Mouse (Mus musculus): ENCODE measurements around the gene Ucn3.

DNA sequence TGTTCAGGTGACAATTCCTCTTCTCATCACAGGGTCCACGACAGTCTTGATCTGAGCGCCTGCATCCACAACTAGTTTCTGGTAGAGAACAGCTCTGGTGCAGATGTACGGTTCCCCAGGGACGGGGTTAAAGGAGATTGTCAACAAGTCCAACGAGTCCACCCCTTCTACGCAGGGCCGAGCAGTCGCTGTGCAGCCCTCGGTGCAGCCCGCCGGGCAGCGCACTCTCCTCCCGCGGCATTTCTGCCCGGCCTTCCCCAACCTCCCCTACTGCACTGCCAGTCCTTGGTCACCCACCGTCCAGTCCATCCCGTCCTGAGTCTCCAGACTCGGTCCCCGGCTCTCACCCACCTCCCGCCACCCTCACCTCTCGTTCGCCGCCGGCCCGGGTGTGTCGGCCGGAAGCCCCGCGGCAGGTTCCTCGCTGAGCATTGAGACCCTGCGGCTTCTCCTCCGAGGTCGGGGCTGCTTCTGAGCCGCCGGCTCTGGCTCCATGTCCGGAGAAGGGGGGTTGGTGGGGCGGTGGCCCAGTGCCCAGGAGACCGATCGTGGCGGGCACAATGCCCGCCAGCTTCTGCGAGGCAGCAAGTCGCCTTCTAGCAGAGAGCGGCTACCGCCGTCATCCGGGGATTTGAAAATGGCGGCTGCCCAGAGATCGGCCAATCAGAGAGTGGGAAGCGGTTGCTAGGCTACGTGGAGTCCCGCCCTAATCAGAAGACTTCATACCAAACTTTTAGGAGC lies 27.4 kb downstream of the Ucn3 start, which contains the start of the genes Net1 and Tubal3:
- TF ChIP-seq CTCF (IDR thresholded peaks at IDR 0.05; ENCODE audit: insufficient read depth, low read length): no peak
- TF ChIP-seq POLR2A (IDR thresholded peaks at IDR 0.05; ENCODE audit: borderline replicate concordance, extremely low read depth, low read depth, low read length): no peak
